Mouse (Mus musculus): ENCODE data around the gene Cd6.

The Cd6 gene

DNA sequence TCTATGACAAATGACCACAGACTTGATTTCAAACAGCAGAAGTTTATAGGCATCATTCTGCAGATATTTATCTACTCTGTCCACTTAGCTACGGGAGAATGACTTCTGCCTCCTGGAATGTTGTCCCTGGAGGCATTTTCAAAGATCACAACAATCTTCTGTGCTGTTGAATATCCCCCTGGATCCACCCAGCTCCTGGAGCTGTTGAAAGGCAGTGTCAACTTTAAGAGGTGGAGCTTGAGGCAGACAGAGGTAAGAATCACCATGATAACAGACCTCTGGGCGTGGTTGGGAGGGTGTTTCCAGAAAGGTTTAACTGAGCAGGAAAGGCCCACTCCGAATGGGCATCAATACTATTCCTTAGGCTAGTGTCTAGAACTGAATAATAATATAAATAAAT, 5.8 kb upstream of the Cd6 start:
- no peak for DNase-seq

DNA sequence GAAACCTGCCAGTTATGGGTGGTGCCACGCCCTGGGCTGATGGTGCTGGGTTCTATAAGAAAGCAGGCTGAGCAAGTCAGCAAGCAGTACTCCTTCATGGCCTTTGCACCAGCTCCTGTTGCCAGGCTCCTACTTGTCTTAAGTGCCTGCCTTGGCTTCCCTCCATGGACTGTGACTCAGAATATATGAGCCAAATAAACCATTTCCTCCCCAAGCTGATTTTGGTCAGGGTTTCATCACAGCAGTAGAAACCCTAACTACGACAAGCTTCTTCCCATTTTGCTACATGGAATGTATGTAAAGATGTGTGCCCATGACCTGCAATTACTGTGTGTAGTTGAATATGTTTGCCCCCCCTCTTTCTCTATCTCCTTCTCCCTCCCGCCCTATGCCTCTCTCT, 3.8 kb upstream of the Cd6 start:
- DNase-seq: no peak

DNA sequence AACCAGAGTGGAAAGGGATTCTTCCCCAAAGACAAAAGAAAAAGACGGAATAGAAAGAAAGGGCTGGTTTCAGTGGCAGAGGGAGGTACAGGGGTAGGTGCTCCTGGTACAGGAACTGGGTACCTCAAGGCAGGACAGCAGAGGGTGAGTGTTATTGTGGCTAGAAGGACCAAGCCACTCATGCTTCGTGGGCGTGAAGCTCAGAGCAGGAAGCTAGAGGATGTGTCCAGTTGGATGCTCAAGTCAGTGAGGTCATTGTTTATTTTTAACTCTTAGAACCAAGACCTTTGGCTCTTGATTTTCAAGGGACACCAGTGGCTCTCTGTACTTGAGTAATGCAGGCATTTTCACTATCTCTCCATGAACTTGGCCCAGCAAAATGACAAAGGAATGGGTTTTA, 2.2 kb upstream of the Cd6 start:
- no peak for DNase-seq

DNA sequence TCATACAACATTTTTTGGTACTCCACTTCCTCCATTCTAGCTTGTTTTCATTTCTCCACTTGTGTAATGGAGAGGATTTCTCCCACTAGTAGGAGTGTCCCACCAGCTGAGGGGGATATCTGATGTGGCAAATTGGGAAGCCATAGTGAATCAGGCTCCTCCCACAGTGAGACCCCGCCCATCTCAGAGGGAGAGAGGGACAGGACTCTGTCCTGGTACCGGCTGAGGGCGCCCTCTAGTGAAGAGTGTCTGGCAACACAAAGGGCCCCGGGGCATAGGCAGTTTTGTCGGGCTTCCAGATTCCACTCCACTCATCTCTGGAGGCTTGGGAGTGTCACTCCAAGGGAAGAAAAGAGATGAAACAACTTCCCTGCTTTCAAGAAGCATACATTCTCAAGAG, 1.6 kb upstream of the Cd6 start:
- DNase-seq: peak; percentile 93

DNA sequence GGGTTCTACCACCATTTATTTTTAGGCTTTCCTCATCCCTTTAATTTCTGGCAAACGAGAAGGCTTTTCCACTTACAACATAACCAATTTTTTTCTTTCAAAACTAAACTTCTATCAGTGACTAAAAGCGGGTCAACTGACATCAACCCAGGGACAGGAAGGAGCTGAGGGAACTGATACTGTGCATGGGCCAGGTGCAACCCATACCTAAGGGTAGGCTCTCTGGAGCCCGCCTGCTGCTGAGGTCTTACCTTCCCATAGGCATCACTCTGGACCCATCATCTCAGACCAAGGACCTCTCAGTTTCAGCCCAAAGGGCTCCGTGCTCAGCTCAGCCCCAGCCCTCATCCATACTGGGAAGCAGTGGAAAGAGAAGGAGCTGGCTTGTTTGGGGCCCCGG, 1.5 kb downstream of the Cd6 start:
- DNase-seq: peak; percentile 69

DNA sequence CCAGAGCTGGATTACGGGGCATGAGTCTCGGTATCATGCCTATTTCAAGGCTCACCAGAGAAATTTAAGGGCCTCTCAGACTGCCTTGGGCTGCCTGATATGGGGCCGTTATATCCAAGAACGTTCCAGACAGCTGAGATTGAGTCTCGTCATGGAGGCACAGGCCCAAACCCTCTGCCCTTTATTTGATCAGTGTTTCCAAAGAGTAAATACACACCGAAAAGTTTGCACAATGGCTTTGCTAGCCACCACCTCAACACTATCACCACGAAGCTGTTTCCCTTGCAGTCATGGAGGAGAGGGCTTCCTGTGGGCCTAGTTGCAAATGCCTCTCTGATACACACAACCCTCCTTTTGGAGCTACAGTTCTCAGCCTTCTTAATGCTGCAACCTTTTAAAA, 5.8 kb downstream of the Cd6 start:
- no peak for DNase-seq

DNA sequence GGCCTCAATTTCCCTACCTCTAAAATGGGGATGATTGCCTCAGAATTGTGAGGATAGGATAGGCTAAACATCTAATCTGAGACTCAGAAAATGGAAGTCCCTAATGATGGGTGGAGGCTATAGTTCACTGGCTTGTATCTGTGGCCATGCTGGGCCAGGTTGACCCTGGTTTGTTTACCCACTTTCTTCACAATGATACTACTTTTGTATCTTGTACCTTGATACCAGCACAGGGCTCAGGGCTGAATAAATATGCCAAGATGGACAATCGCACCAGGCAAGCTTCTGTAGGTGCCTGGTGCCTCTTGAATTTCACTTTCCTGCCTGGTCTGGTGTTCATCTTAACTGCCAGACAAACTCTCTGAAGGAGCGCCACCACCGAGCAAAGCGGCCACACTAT, 7.3 kb downstream of the Cd6 start:
- no peak for DNase-seq

DNA sequence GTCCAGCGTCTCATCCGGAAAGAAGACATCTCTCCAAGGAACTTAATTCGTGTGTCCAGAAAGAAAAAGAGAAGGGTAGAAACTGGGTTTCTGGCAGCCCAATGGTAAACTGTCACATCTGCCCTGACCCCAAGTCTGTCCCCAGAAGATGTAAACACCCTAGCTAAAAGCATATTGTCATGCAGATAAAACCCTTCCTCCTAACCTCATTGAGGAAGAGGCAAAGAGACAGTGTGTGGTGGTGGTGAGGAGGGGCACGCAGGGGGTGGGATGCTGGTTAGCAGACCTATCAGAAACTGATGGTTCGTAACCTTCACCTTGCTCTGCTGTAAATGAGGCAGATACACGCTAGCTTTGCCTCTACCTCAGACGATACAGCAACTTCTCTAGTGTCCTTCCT, 8.5 kb downstream of the Cd6 start:
- no peak for DNase-seq

DNA sequence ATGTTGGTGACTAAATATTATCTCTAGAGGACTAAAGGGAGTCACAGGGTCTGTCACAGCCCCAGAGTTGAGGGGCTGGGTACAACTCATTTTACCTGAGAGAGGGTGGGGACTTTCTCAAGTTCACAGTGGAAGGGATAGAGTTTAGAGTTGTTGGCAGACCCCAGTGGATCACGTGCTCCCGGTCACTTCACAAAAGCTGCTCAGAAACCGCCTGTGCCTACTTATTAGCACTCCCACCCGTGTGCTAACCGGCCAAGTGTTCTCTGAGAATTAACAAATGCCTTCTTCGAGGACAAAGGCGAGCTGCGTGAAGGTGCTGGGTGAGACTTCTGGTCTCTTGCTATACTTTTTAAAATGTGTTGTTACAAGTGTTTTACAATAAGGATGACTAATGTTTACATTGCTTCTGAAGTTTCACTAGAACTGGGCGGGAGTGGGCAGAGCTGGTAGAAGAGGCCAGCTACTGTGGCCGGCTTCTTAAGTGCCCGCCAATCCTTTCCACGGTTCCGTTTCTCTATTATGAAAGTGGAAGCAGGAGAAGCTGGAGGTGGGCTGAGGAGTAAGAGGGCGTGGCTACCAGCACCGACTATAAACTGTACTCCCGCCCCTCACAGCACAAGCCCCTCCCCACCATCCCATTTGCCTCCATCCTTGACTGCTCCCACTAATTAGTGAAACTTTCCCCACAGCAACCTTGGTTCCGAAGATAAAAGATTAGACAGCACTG, 11.5 kb downstream of the Cd6 start:
- no peak for DNase-seq

DNA sequence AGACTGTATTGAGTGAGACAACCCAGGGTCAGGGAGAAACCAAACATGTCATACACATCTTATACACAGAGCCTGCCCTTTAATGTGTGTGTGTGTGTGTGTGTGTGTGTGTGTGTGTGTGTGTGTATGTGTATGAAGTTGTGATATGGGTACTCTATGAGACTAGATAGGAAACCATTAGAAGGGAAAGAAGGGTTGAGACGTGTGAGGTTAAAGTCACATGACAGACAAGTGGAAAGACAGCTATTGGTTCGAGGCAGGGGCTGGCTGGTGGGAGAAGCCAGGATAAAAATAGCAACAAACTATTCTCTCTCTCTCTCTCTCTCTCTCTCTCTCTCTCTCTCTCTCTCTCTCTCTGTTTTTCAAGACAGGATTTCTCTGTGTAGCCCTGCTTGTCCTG, 13.4 kb downstream of the Cd6 start:
- DNase-seq: no peak

DNA sequence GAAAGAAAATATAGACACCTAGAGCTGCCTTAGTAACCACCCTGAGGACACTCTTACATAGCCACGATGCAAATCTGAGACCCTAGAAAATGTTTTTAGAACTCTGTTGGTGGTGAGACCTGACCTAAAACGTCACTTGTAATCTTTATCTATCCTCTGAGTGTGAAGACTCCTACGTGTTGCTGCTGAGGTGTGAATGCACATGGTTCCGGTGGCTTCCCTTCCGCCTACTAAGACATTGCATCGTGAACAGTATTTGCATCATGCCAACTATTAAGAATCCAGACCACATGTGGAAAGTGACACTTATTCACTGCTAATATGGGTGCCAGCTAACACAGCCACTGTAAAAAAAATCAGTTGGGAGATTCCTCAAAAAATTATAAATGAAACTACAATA, 14.0 kb downstream of the Cd6 start:
- no peak for DNase-seq

DNA sequence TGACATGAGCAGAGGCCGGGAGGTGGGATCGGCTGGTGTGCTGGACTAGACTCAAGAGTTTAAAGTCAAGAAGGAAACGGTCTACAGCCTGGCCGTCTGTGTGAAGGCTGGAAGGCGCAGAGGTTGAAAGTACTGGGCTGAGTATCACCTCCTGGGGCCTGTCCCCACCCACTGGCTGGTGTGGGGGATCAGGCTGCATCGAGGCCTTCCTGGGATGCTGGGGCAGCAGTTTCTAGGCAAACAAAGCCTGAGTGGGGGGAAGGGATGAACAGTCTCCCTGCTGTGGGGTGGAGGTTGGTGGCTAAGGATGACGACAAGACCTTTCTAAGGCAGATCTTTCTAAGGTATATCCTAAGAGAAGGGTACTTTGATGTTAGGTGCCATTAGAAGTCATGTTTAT, 16.0 kb downstream of the Cd6 start:
- no peak for DNase-seq

DNA sequence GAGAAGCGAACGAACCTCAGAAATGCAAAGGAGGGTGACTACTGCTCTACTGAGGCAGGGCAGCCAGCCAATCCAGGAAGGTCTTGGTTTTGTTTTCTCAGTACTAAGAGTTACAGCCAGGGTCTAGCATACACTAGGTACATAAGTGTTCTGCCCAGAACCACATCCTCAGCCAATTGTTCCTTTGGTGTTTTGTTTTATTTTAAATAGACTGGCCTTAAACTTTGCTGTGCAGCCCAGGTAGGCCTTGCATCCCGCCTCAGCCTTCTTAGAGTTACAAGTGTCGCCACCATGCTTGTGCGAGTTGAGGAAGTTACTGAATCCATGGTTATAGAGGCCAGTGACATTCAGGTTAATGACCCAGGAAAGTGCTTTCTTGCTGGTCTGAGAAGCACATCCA, 16.8 kb downstream of the Cd6 start:
- DNase-seq: no peak

DNA sequence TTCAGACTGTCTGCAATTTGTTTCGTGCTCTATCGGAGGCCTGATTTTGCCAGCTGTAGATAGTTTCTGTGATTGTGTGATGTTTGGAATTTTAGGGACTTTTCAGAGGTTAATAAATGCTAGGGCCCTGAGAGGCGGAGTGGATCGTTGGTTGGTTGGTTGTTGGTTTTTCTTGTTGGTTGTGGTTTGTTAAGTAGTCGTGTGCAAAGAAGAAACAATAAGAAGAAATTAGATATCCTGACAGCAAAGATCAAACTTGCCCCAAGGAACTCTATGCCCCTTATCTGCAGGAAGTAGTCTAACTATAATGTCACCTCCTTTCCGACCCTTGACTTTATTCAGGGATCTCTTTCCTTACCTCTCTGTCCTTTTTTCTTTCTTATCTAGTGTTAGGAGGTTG, 18.4 kb downstream of the Cd6 start:
- DNase-seq: no peak

DNA sequence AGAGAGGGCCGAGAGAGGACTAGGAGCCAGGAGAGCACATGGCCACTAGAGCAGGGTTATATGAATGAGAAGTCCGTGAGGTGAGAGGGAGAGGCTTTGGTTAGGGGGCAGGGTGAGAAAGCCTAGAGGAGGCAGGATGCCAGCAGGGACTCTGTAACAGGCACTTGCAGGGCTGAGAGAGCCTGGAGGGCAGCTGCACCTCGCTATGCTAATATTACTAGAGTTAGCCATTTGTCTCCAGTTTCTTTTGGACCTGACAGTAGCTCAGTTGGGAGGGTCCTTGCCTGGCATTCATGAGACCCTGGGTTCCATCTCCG, 19.7 kb downstream of the Cd6 start:
- DNase-seq: no peak

DNA sequence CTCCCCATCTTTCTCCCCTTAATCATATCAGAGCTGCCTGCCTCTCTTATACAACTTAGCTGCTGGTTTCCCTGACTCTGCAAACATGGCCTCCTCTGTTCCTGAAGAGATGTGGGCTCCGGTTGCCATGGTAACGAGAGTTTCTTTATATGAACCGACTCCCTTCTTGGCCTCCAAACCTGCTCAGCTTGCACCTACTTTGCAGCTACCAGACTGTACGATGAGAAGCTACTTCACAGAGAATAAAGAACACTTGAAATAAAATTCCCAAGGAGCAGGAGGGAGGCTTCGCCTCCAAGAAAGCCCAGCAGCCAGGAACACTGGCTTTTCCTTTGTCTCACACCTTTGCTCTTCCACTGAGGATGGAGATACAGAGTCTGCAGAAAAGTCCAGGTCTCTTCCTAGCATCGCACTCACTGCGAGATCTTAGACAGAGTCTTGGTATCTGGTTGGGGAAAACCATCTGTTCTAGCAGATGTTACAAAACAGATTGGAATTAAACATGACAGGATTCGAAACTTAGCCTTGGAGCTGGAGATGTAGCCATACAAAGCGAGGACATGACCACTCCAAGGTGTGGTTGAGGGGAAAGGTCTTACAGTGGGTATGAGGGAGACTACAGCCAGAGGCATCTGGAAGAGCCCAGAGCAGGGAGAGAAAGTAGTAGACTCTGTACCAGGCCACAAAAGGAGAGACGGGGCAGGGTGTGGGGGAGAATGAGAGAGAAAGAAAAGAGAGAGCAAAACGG, 20.3 kb downstream of the Cd6 start:
- peak; percentile 13 for DNase-seq

DNA sequence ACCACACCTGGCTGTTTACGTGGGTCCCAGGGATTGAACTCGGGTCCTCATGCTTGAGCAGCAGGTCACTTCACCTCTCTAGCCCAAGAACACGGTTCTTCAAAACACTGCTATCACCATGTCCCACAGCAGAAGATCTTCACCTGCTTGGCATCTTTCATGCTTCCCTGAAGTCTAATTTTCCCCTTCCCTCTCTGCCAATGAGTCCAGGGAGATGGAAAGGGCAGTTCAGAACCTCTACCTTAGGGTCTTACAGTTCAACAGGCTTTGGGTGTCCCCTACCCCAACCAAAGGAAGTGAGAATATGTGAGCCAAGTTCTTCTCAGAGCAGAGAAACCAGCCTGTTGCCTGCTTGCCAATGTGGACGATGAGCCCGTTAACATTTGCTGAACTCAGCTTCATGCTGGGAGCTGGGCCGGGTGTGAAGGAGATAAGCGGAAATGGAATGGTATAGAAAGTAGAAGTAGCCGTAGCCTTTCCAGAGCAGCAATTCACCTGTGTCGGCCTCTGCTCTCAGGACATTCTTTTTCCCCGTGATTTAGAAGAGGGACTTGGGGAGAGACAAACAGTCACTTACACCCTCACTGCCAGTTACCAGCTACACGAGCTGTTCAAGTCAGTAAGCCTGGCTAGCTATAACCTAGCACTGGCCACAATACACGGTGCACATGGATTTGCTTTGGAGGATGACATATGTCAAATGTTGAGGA, 21.2 kb downstream of the Cd6 start:
- no peak for DNase-seq

DNA sequence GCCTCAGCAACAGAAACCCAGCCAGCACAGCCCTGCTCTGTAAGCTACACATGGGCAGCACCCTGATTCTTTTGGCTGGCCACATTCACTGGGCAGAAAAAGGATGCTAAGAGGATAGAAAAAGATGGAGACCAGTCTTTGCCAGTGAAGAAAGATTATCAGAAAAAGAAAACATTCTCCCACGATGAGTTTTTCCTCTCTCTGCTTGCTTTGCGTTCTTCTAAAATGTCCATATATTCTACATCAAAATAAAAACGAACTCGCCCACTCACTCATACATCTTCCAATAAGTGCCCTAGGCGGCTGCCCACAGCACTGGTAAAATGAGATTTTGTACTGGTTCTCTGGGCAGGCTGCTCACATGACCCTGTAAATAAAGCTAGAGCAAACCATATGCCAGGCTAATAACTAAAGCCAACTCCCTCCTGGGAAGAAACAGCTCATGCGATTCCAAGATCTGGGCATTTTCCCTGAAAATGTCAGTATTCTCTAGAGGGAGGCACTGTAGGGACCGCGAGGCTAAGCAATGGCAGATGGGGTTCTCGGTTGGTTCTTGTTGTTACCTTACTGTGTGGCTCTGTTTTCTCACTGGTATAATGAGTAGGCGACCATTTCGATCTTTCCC, 24.1 kb downstream of the Cd6 start:
- no peak for DNase-seq

DNA sequence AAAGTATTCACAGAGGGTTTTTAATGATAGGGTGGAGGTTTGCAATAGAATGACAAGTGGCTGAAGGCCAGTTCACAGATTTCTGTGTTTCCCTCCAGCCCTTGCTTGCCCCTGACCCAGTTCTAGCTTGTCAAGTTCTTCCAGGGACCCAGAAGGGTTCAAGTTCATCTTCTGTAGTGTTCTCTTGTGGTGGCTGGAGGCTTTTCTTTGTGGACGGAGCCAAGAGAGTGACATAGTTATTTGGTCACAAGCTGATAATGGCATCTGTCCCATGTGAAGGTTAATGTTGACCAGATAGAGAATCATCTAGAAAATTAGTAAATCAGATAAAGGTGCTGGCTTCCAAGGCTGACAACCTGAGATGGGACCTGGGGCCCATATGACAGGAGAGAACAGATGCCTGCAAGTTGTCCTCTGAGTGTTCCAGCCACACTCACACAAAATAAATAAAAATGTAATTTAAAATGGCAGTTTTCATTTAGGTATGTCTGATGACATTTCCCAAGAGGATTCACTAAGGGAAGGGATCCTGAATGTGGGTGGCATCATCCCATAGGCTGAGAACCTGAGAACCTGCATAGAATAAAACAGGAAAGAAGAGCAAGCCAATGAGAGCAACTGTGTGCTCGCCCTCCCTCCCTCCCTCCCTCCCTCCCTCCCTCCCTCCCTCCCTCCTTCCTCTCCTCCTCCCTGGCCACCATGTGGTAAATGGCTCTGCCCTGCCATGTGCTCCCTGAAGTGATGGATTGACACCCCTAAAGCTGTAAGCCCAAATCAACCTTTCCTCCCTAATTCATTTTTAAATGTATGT, 24.8 kb downstream of the Cd6 start:
- no peak for DNase-seq

DNA sequence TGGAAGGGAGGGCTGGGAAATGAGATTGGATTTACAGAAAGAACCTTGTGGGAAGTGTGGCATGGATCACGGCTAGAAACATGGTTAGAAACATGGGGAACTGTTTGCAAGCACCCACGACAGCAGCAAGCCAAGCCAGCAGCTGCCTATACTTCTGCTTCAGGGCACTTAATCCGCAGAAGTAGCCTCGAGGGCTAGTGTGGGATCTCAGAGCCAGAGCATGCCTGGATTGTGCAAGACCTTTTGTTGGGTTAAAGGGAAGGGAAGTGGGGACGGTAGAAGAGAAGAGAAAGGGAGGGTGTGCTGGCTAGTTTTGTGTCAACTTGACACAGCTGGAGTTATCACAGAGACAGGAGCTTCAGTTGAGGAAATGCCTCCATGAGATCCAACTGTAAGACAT, 26.1 kb downstream of the Cd6 start:
- no peak for DNase-seq

DNA sequence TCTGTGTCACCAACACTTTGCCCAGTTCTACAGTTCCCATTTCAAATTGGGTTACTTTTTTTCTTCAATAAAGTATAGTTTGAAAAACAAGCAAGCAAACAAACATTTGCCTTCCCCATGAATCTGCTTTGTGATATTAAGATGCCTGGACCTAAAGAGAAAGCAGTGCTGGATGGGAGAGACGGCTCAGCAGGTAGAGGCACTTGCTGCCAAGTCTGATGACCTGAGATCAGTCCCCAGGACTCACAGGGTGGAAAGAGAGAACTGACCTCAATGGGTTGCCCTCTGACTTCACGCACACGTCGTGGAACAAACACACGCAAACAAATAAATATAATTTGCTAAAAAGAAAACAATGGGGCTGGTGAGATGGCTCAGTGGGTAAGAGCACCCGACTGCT, 28.0 kb downstream of the Cd6 start:
- no peak for DNase-seq

DNA sequence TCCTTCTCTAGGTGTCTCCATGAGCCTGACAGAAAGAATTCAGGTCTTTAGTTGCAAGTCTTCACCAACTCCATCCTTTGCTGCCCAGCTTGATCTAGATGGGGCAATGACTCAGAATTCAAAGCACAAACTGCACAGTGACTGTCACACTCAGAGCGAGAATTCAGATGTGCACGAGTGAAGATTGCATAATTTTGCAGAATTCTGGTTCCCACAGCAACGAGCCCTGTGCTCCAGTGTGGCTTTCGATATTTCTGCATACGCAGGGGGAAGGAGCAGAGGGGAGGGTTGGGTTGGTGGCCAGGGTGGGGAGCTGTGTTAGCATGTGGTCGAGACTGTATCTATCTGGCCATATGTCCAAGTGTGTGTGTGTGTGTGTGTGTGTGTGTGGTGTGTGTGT, 28.8 kb downstream of the Cd6 start:
- no peak for DNase-seq

DNA sequence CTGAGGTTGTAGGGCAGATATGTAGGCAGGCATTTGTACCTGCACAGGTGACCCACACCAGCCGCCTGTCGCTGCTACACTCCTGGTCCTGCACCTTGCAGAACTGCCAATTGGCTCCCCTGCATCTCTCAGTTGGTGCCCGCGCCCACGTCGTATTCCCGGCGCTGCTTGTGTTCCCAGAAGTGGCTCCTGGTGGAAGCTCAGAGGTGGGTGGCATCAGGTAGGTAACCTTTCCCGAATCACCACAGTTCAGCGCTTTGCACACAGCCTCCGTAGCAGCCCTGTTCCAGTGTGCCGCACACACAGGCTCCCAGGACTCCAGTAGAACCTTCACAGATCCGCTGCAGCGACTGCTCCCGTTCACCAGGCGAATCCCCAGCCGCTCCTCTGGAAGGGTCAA, 30.7 kb downstream of the Cd6 start:
- DNase-seq: no peak
